Mouse (Mus musculus): ENCODE measurements at regions not wholly inside any gene's neighbourhood (a gene's known extent, or its start where the extent isn't known, plus 50 kb on each side); places are given as distances from the start of the nearest gene placed in this dataset.
A peak's percentile ranks its signal among the peaks of the same experiment; 100 is the strongest.
"Not testable (repeated sequence)": the region's sequence is repeated elsewhere in the genome, so short reads cannot be mapped to it uniquely, and the experiment has no call there.

- no peak overlapping the region for H3K4me2 ChIP-seq (ENCODE audit: low read length)
- ATAC-seq, result no peak
- no peaks in the 10 kb centered on the region for H3K4me1 ChIP-seq (ENCODE audit: control insufficient read depth, insufficient read depth, low read length)
- H3K36me3 ChIP-seq (ENCODE audit: control insufficient read depth, insufficient read depth, low read length), result no peaks in the 10 kb centered on the region
- no peaks in the 10 kb centered on the region for H3K9me3 ChIP-seq (replicated peaks; ENCODE audit: control insufficient read depth, low read length, poor library complexity, severe bottlenecking)
- 80% methylated on average over 2 of the region's 2 CpGs for WGBS
- H3K27me3 ChIP-seq (ENCODE audit: control insufficient read depth, insufficient read depth, low read depth, low read length), result no peaks in the 10 kb centered on the region
- H3K4me3 ChIP-seq (ENCODE audit: low read depth, low read length), result no peak overlapping the region
- no peak overlapping the region for H3K27ac ChIP-seq (ENCODE audit: low read length)
- no peak overlapping the region for H3K9ac ChIP-seq (ENCODE audit: low read depth, low read length)
These were observed 505.4 kb downstream of the Sema5a start for GRCm38 (mm10) chr15:32749971-32750370.

- Histone ChIP-seq H3K27ac (ENCODE audit: low read length) (no peak overlapping the region), H3K9me3 (replicated peaks; ENCODE audit: control insufficient read depth, low read length, poor library complexity, severe bottlenecking) (no peaks in the 10 kb centered on the region), H3K4me1 (ENCODE audit: control insufficient read depth, insufficient read depth, low read length) (no peaks in the 10 kb centered on the region), H3K36me3 (ENCODE audit: control insufficient read depth, insufficient read depth, low read length) (no peaks in the 10 kb centered on the region), H3K9ac (ENCODE audit: low read depth, low read length) (no peak overlapping the region), H3K4me2 (ENCODE audit: low read length) (no peak overlapping the region), H3K4me3 (ENCODE audit: low read depth, low read length) (no peak overlapping the region), H3K27me3 (ENCODE audit: control insufficient read depth, insufficient read depth, low read depth, low read length) (no peaks in the 10 kb centered on the region)
- ATAC-seq, result no peak
- 76% methylated on average over 3 of the region's 3 CpGs for WGBS
These were observed 507.4 kb downstream of the Sema5a start for GRCm38 (mm10) chr15:32751991-32752390.

GRCm38 (mm10) chr15:32760141-32760540, 515.5 kb downstream of the Sema5a start:
- Histone ChIP-seq H3K27ac (ENCODE audit: low read length) (no peak overlapping the region), H3K4me3 (ENCODE audit: low read depth, low read length) (no peak overlapping the region), H3K27me3 (ENCODE audit: control insufficient read depth, insufficient read depth, low read depth, low read length) (no peaks in the 10 kb centered on the region), H3K9me3 (replicated peaks; ENCODE audit: control insufficient read depth, low read length, poor library complexity, severe bottlenecking) (no peaks in the 10 kb centered on the region), H3K9ac (ENCODE audit: low read depth, low read length) (no peak overlapping the region), H3K4me1 (ENCODE audit: control insufficient read depth, insufficient read depth, low read length) (no peaks in the 10 kb centered on the region), H3K36me3 (ENCODE audit: control insufficient read depth, insufficient read depth, low read length) (no peaks in the 10 kb centered on the region), H3K4me2 (ENCODE audit: low read length) (no peak overlapping the region)
- WGBS, result 80% methylated on average over 3 of the region's 3 CpGs
- no peak for ATAC-seq

GRCm38 (mm10) chr15:32766011-32766701, 521.5 kb downstream of the Sema5a start:
- Histone ChIP-seq H3K4me2 (ENCODE audit: low read length) (peak overlapping the region; percentile 26; the same call in 1 of the 2 replicates), H3K27ac (ENCODE audit: low read length) (no peak overlapping the region), H3K4me1 (ENCODE audit: control insufficient read depth, insufficient read depth, low read length) (no peaks in the 10 kb centered on the region), H3K4me3 (ENCODE audit: low read depth, low read length) (no peak overlapping the region), H3K27me3 (ENCODE audit: control insufficient read depth, insufficient read depth, low read depth, low read length) (no peaks in the 10 kb centered on the region), H3K9me3 (replicated peaks; ENCODE audit: control insufficient read depth, low read length, poor library complexity, severe bottlenecking) (no peaks in the 10 kb centered on the region), H3K9ac (ENCODE audit: low read depth, low read length) (no peak overlapping the region), H3K36me3 (ENCODE audit: control insufficient read depth, insufficient read depth, low read length) (no peaks in the 10 kb centered on the region)
- 3% methylated on average over 4 of the region's 4 CpGs for WGBS
- peak; percentile 96 for ATAC-seq

- no peaks in the 10 kb centered on the region for H3K9me3 ChIP-seq (replicated peaks; ENCODE audit: control insufficient read depth, low read length, poor library complexity, severe bottlenecking)
- H3K4me1 ChIP-seq (ENCODE audit: control insufficient read depth, insufficient read depth, low read length), result no peaks in the 10 kb centered on the region
- 72% methylated on average over 2 of the region's 5 CpGs for WGBS
- H3K9ac ChIP-seq (ENCODE audit: low read depth, low read length), result no peak overlapping the region
- peak; percentile 65 for ATAC-seq
- H3K4me3 ChIP-seq (ENCODE audit: low read depth, low read length), result no peak overlapping the region
- no peaks in the 10 kb centered on the region for H3K27me3 ChIP-seq (ENCODE audit: control insufficient read depth, insufficient read depth, low read depth, low read length)
- no peaks in the 10 kb centered on the region for H3K36me3 ChIP-seq (ENCODE audit: control insufficient read depth, insufficient read depth, low read length)
- no peak overlapping the region for H3K27ac ChIP-seq (ENCODE audit: low read length)
- H3K4me2 ChIP-seq (ENCODE audit: low read length), result no peak overlapping the region; the same call in 1 of the 2 replicates
These were observed 522.3 kb downstream of the Sema5a start for GRCm38 (mm10) chr15:32766746-32767471.

GRCm38 (mm10) chr15:32778226-32778598, 533.6 kb downstream of the Sema5a start:
- not testable (repeated sequence) for H3K4me1 ChIP-seq (ENCODE audit: control insufficient read depth, insufficient read depth, low read length); H3K27me3 ChIP-seq (ENCODE audit: control insufficient read depth, insufficient read depth, low read depth, low read length); H3K9ac ChIP-seq (ENCODE audit: low read depth, low read length); H3K27ac ChIP-seq (ENCODE audit: low read length); ATAC-seq; H3K36me3 ChIP-seq (ENCODE audit: control insufficient read depth, insufficient read depth, low read length); H3K9me3 ChIP-seq (replicated peaks; ENCODE audit: control insufficient read depth, low read length, poor library complexity, severe bottlenecking)
- WGBS, result 28% methylated on average over 5 of the region's 5 CpGs
- Histone ChIP-seq H3K4me2 (ENCODE audit: low read length) (0 out of 2 replicates have a peak overlapping the region, but pooled peaks have one; percentile 71), H3K4me3 (ENCODE audit: low read depth, low read length) (peak overlapping the region; percentile 47; the same call in 1 of the 2 replicates)

GRCm38 (mm10) chr15:32778599-32779273, 534.1 kb downstream of the Sema5a start:
- under 1% methylated on average over 33 of the region's 34 CpGs for WGBS
- peak overlapping the region; percentile 73 for H3K9ac ChIP-seq (ENCODE audit: low read depth, low read length)
- H3K36me3 ChIP-seq (ENCODE audit: control insufficient read depth, insufficient read depth, low read length); H3K27me3 ChIP-seq (ENCODE audit: control insufficient read depth, insufficient read depth, low read depth, low read length); H3K9me3 ChIP-seq (replicated peaks; ENCODE audit: control insufficient read depth, low read length, poor library complexity, severe bottlenecking); H3K4me1 ChIP-seq (ENCODE audit: control insufficient read depth, insufficient read depth, low read length): not testable (repeated sequence)
- ATAC-seq, result peak; percentile 98
- H3K4me3 ChIP-seq (ENCODE audit: low read depth, low read length), result peak overlapping the region; percentile 47
- peak overlapping the region; percentile 60 for H3K27ac ChIP-seq (ENCODE audit: low read length)
- peak overlapping the region; percentile 71 for H3K4me2 ChIP-seq (ENCODE audit: low read length)

GRCm38 (mm10) chr15:32779274-32779615, 534.6 kb downstream of the Sema5a start:
- H3K4me3 ChIP-seq (ENCODE audit: low read depth, low read length), result peak overlapping the region; percentile 47
- H3K27me3 ChIP-seq (ENCODE audit: control insufficient read depth, insufficient read depth, low read depth, low read length); H3K36me3 ChIP-seq (ENCODE audit: control insufficient read depth, insufficient read depth, low read length); H3K9me3 ChIP-seq (replicated peaks; ENCODE audit: control insufficient read depth, low read length, poor library complexity, severe bottlenecking); H3K4me1 ChIP-seq (ENCODE audit: control insufficient read depth, insufficient read depth, low read length): not testable (repeated sequence)
- H3K9ac ChIP-seq (ENCODE audit: low read depth, low read length), result peak overlapping the region; percentile 73
- ATAC-seq, result peak; percentile 62
- 4% methylated on average over 11 of the region's 11 CpGs for WGBS
- peak overlapping the region; percentile 60 for H3K27ac ChIP-seq (ENCODE audit: low read length)
- H3K4me2 ChIP-seq (ENCODE audit: low read length), result peak overlapping the region; percentile 71

- 78% methylated on average over 1 of the region's 1 CpGs for WGBS
- ATAC-seq; H3K9ac ChIP-seq (ENCODE audit: low read depth, low read length): not testable (repeated sequence)
These were observed 537.0 kb downstream of the Sema5a start for GRCm38 (mm10) chr15:32781609-32782008.

More at GRCm38 (mm10) chr15:32781609-32782008, 537.0 kb downstream of the Sema5a start:
- H3K27me3 ChIP-seq (ENCODE audit: control insufficient read depth, insufficient read depth, low read depth, low read length); H3K4me2 ChIP-seq (ENCODE audit: low read length); H3K4me1 ChIP-seq (ENCODE audit: control insufficient read depth, insufficient read depth, low read length); H3K27ac ChIP-seq (ENCODE audit: low read length); H3K36me3 ChIP-seq (ENCODE audit: control insufficient read depth, insufficient read depth, low read length); H3K4me3 ChIP-seq (ENCODE audit: low read depth, low read length); H3K9me3 ChIP-seq (replicated peaks; ENCODE audit: control insufficient read depth, low read length, poor library complexity, severe bottlenecking): not testable (repeated sequence)

Data from midbrain, embryonic 16.5 days (tissue).